Mouse (Mus musculus) cerebellum, adult 2 months (tissue): ENCODE measurements at regions not wholly inside any gene's neighbourhood (a gene's known extent, or its start where the extent isn't known, plus 50 kb on each side); places are given as distances from the start of the nearest gene placed in this dataset.

Experiments
- CTCF ChIP-seq: fragments of 200-500 bp; IDR thresholded peaks from 2 replicates; pipeline ENCODE4 v1.5.1; 2011; ENCODE audit warnings: low read depth, mild to moderate bottlenecking, control low read depth, low read length, moderate library complexity, borderline replicate concordance; ENCODE audit not compliant: insufficient read depth
- POLR2A ChIP-seq: fragments of 200-500 bp; IDR thresholded peaks from 2 replicates; pipeline ENCODE4 v1.6.1; 2011; ENCODE audit warnings: low read length, control low read depth, borderline replicate concordance; ENCODE audit not compliant: insufficient read depth

DNA sequence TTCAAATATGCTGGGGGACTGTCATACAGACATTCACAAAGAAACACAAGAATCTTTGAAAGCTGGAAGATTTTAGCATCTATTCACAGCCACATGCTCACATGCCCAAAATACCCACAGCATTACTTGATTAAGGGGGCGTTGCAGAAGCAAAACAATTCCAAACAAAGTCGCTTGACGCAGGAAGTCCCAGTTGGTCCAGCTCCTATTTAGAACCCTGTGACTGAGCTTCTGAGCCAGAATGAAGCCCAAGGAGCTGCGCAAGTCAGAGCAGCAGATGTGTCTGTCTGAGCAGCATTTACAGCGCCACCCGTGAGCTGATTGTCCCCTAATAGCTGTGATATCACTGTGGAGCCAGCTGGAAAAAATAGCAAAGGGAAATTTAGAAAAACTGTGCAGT, 114.0 kb downstream of the Tmem18 start:
- TF ChIP-seq POLR2A (no peak), CTCF (no peak)
